Mouse (Mus musculus) heart, embryonic 14.5 days (tissue): ENCODE data around the gene Bri3bp. TPM values are rescaled to one million over a fixed set of nuclear protein-coding genes. Genes with fewer than 3 reads are reported as not detected.
A peak's percentile ranks its signal among the peaks of the same experiment; 100 is the strongest.

Experiments
- ATAC-seq: fragments of 200-750 bp; cut with Nextera tagmentation; 2 replicates; pipeline ENCODE4 v1.8.0; 2017; ENCODE audit warnings: low read depth, moderate TSS enrichment; ENCODE audit not compliant: insufficient number of reproducible peaks, insufficient read depth, low FRiP score
- H3K27ac ChIP-seq, 2 experiments: fragments of 200-500 bp in 1 of 2; fragments of 300-500 bp in 1 of 2; sonication (generic) in 1 of 2; replicated peaks in 1 of 2; 2 replicates each; pipeline ENCODE4 v1.5.1; 2012 to 2014; ENCODE audit warnings: low read depth in 2 of 2, low read length in 2 of 2, control low read depth in 1 of 2, mild to moderate bottlenecking in 1 of 2, mixed read lengths in 1 of 2; ENCODE audit not compliant: control insufficient read depth in 1 of 2, insufficient read depth in 1 of 2
- H3K27me3 ChIP-seq: fragments of 300-500 bp; sonication (generic); 2 replicates; pipeline ENCODE4 v1.6.1; 2014; ENCODE audit warnings: mild to moderate bottlenecking, low read length, control low read depth; ENCODE audit not compliant: control insufficient read depth, insufficient read depth
- H3K36me3 ChIP-seq: fragments of 300-500 bp; sonication (generic); 2 replicates; pipeline ENCODE4 v1.6.1; 2014; ENCODE audit warnings: mild to moderate bottlenecking, control low read depth, low read length, mixed read lengths; ENCODE audit not compliant: control insufficient read depth, insufficient read depth
- H3K4me1 ChIP-seq, 2 experiments: fragments of 200-500 bp in 1 of 2; fragments of 300-500 bp in 1 of 2; sonication (generic) in 1 of 2; 2 replicates each; pipeline ENCODE4 v1.6.1; 2012 to 2014; ENCODE audit warnings: low read length in 2 of 2, control low read depth in 1 of 2, mixed read lengths in 1 of 2; ENCODE audit not compliant: control insufficient read depth in 2 of 2, insufficient read depth in 2 of 2
- H3K4me2 ChIP-seq: fragments of 300-500 bp; sonication (generic); 2 replicates; pipeline ENCODE4 v1.6.1; 2014; ENCODE audit warnings: mild to moderate bottlenecking, low read length
- H3K4me3 ChIP-seq, 2 experiments: fragments of 200-500 bp in 1 of 2; fragments of 300-500 bp in 1 of 2; sonication (generic) in 1 of 2; 2 replicates each; pipeline ENCODE4 v1.5.1; 2012 to 2014; ENCODE audit warnings: low read length in 2 of 2, mild to moderate bottlenecking in 2 of 2, control low read depth in 1 of 2, low read depth in 1 of 2, moderate library complexity in 1 of 2; ENCODE audit not compliant: control insufficient read depth in 1 of 2, insufficient read depth in 1 of 2
- H3K9ac ChIP-seq: fragments of 300-500 bp; sonication (generic); 2 replicates; pipeline ENCODE4 v1.6.1; 2014; ENCODE audit warnings: mild to moderate bottlenecking, low read length
- H3K9me3 ChIP-seq: fragments of 300-500 bp; sonication (generic); 2 replicates; pipeline ENCODE4 v1.6.1; 2016; ENCODE audit warnings: low read length, control low read depth; ENCODE audit not compliant: control insufficient read depth
- WGBS: fragments of 180-500 bp; shearing (Covaris S2); extraction: QIAGEN DNeasy Blood & Tissue Kit; methylation state at CpG from one replicate; pipeline ENCODE4 v1.1.7; 2014; 5-methylcytosine and 5-hydroxymethylcytosine counted together
- polyA plus RNA-seq: library from polyadenylated mRNA; unstranded; fragments of >200 nt; fragmentation: Nextera tagmentation; extraction: Ambion mirVana; gene quantifications from 2 replicates; pipeline ENCODE4 v1.2.1, GENCODE M21; 2014

Gene Bri3bp
- polyA plus RNA-seq, 1 experiment from 2014 or later: 34.8 TPM

DNA sequence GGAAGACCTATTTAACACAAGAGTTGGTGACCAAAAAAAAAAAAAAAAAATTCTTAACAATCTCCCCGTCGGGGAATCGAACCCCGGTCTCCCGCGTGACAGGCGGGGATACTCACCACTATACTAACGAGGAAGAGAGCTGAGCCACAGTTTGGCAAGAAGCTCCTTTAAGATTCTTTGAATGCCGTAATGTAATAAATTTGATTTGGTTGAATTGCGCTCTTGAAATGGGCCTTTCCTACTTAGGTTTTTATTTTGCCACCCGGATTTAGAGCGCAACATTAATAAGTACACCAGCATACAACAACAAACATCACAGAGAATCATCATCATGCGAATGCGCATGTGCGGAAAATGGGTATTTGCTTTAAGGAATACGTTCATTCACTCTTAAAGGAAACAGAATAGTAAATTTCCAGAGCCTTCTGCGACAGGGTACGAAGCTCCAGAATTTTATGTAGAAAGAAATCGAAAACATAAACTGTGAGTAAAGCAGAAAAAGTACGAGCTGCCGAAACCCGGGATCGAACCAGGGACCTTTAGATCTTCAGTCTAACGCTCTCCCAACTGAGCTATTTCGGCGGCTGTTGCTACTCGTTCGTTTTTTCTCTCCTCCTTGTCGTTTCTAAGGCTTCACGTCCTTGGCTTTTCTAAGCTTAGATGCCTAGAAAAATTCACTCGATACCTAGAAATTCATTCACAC lies 35.7 kb upstream of the Bri3bp start:
- peak overlapping the region; percentile 86 for H3K4me2 ChIP-seq
- no peaks in the 10 kb centered on the region for H3K36me3 ChIP-seq
- peak overlapping the region; percentile 81 for H3K9ac ChIP-seq
- peak overlapping the region; percentile 49 to 82 for H3K4me3 ChIP-seq
- peak; percentile 52; the same call in 1 of the 2 replicates for ATAC-seq
- H3K27ac ChIP-seq: peak overlapping the region; percentile 91 to 98
- H3K9me3 ChIP-seq: no peaks in the 10 kb centered on the region
- peaks cover 15 to 22% of the 10 kb centered on the region in 2 experiments for H3K4me1 ChIP-seq
- no peaks in the 10 kb centered on the region for H3K27me3 ChIP-seq
- under 1% methylated on average over 31 of the region's 31 CpGs for WGBS

DNA sequence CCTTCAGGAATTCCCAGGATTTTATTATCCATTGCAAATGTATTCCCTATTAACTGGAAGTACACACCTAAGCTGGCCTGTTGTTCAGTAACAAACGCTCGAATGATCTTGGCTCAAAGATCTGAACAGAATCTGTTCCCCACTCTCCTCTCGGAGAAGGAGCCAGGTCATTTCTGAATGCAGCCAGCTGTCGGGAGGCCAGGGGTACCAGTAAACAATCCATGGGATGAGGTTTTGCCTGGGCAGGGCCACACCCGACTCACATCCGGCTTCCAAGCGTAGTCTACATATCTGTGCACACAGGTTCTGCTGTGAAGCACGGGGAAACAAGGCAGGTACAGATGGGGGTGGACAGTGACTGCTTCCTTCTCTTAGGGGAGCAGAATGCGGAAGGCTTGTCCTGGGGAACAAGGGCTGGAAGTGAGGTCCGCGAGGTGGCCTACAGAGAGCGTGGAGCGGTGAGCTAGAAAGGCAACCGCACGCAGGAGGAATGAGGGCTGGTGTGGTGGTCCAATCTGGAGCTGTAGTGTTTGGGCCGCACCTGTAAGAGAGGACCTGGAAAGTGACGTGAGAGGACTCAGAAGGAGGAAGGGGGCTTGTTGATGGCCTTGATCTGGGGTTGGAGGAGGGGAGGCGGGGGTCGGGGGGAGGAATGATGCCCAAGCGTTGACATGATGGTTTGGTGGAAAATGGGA lies 34.9 kb upstream of the Bri3bp start:
- Histone ChIP-seq H3K9me3 (no peaks in the 10 kb centered on the region), H3K36me3 (no peaks in the 10 kb centered on the region), H3K4me1 (peaks cover 15 to 22% of the 10 kb centered on the region in 2 experiments), H3K27ac (peak overlapping the region; percentile 56 to 98), H3K27me3 (no peaks in the 10 kb centered on the region), H3K4me3 (peak overlapping the region; percentile 49 to 82), H3K4me2 (peak overlapping the region; percentile 86), H3K9ac (peak overlapping the region; percentile 81)
- ATAC-seq: 0 out of 2 replicates have a peak, but pooled peaks have one; percentile 14
- 3% methylated on average over 20 of the region's 20 CpGs for WGBS

DNA sequence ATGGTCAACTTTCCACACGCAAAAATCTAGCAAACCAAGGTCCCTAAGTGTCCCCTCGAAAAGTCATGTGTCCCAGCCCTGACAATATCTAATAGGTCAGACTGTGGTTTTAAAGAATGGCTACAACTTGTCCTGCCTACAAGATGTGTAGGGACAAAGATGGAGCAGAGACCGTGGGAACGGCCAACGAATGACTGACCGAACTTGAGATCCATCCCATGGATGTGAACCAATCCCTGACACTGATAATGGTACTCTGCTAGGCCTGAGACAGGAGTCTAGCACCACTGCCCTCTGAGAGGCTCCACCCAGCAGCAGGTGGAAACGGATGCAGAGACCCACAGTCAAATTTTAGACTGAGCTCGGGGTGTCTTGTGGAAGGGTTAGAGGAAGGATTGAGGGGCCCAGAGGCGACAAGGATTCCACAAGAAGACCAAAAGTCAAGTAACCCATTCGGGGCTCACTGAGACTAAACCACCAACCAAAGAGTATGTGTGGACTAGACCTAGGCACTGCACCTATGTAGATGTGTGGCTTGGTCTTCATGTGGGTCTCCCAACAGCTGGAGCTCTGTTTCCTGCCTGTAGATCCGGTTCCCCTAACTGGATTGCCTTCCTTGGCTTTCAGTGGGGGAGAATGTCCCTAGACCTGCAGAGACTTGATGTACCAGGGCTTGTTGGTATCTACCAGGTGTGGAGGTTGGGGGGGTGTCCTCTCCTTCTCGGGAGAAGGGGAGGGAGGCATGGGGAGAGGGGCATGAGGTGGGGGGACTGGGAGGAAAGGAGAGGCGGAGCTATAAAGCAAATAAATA lies 34.1 kb upstream of the Bri3bp start:
- Histone ChIP-seq H3K27me3 (no peaks in the 10 kb centered on the region), H3K4me2 (peak overlapping the region; percentile 86), H3K27ac (peak overlapping the region in 1 of 2 experiments; percentile 98; a peak in 1 of 4 replicates), H3K9ac (peak overlapping the region; percentile 81), H3K4me1 (peaks cover 15 to 22% of the 10 kb centered on the region in 2 experiments), H3K9me3 (no peaks in the 10 kb centered on the region), H3K4me3 (peak overlapping the region; percentile 49 to 82), H3K36me3 (no peaks in the 10 kb centered on the region)
- WGBS: 58% methylated on average over 13 of the region's 13 CpGs
- ATAC-seq: no peak

DNA sequence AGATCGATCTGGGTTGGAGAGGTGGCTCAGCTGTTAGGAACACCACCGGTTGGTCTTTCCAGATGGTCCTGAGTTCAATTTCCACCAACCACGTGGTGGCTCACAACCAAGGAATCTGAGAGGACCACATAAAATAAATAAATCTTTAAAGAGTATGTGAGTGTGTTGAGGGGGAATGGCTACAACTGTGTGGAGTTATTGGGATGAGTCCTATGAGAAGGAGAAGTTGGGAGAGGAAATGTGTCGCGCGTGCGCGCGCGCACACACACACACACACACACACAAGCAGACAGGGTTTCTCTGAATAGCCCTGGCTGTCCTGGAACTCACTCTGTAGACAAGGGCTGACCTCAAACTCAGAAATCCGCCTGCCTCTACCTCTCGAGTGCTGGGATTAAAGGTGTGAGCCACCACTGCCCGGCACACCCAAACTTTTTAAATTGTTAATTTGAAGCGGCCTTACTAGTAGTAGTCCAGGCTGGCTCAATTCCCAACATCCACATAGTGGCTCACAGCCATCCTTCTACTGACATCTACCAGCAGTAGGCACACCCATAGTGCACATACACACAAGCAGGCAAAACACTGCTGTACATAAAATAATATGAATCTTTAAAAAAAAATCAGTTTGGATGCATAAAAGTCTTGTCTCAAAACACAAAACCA lies 33.3 kb upstream of the Bri3bp start:
- no peak overlapping the region for H3K9ac ChIP-seq
- H3K4me3 ChIP-seq: no peak overlapping the region
- peaks cover 15 to 22% of the 10 kb centered on the region in 2 experiments for H3K4me1 ChIP-seq
- no peak for ATAC-seq
- no peak overlapping the region; a peak in 1 of 4 replicates for H3K27ac ChIP-seq
- H3K4me2 ChIP-seq: peak overlapping the region; percentile 57; the same call in 1 of the 2 replicates
- WGBS: 69% methylated on average over 14 of the region's 14 CpGs
- no peaks in the 10 kb centered on the region for H3K36me3 ChIP-seq
- no peaks in the 10 kb centered on the region for H3K9me3 ChIP-seq
- no peaks in the 10 kb centered on the region for H3K27me3 ChIP-seq

DNA sequence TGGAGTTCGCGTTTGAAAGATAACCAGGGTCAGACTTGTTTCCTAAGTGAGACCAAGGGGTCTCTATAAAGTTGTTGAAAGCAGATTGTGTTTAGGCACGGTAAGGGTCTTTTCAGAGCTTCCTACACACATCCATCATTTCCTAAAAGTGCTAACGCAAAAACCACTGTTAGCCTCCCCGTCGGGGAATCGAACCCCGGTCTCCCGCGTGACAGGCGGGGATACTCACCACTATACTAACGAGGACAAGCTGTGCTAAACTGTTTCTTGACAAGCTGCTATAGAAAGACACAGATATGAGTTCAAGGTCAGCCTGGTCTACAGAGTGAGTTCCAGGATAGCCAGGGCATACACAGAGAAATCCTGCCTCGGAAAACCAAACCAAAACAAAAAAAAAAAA lies 32.5 kb upstream of the Bri3bp start:
- Histone ChIP-seq H3K4me2 (peak overlapping the region; percentile 57), H3K36me3 (peaks cover 5% of the 10 kb centered on the region; the same call in 1 of the 2 replicates), H3K4me3 (peak overlapping the region; percentile 32 to 47), H3K9ac (peak overlapping the region; percentile 16; the same call in 1 of the 2 replicates), H3K4me1 (peaks cover 17 to 20% of the 10 kb centered on the region in 2 experiments), H3K9me3 (no peaks in the 10 kb centered on the region), H3K27me3 (no peaks in the 10 kb centered on the region), H3K27ac (peak overlapping the region; percentile 50 to 58; a peak in 2 of 4 replicates)
- peak; percentile 32; the same call in 1 of the 2 replicates for ATAC-seq
- 2% methylated on average over 13 of the region's 13 CpGs for WGBS

DNA sequence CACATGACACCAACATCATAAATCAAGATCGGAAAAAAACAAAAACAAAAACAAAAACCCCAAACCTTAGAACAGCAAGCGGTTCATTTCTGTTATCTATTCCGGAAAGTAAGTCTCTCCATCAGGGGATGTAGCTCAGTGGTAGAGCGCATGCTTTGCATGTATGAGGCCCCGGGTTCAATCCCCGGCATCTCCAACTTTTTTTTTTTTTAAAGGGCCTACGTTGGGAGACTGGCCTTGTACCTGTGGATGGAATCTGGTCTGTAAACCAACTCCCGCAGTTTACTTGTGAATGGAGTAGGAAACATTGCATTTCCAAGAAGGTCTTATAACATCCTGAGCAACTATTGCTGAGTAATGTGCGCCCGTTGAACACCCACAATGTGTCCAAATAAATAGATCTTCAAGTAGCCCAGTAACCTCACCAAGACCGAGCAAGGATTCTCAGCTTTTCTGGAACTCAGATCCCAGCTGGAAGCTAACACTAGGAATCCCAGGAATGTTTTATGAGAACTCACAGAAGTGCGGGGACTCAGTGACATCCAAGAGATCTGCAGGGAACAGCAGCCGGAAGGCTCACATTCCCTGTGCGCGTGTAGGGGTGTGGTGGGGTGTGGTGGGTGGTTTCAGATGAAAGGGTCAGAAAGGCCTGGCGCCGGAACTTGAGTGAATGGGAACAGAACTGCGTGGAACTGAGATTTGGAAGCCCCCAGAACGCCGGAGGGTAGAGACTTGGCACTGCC lies 31.8 kb upstream of the Bri3bp start:
- Histone ChIP-seq H3K9ac (peak overlapping the region; percentile 12; the same call in 1 of the 2 replicates), H3K36me3 (peaks cover 11% of the 10 kb centered on the region), H3K27me3 (no peaks in the 10 kb centered on the region), H3K9me3 (no peaks in the 10 kb centered on the region), H3K4me1 (peaks cover 17 to 19% of the 10 kb centered on the region in 2 experiments), H3K4me2 (peak overlapping the region; percentile 57), H3K4me3 (peak overlapping the region; percentile 32 to 47), H3K27ac (peak overlapping the region; percentile 50 to 58; a peak in 2 of 4 replicates)
- 12% methylated on average over 20 of the region's 20 CpGs for WGBS
- ATAC-seq: no peak
